Mouse (Mus musculus): ENCODE measurements around the gene Klrb1a.
"Not testable (repeated sequence)": the region's sequence is repeated elsewhere in the genome, so short reads cannot be mapped to it uniquely, and the experiment has no call there.

Klrb1a gene

DNA sequence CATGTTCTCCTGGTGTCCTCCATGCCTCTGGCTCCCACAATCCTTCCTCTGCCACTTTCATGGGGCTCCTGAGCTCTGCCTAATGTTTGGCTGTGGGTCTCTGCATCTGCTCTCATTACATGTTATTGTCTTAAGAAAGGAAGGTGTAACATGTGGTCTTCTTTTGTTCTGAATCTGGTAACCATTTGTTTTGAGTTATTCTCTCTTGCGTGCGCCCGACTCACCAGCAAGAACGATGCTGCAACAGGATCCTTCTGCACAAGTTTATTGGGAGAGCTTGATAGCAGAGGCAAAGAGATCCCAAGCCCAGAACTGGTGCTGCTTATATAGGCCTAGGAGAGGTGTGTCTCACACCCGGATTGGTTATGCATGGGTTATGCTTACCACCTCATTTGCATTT lies at the start of gene Klrb1a:
Klrb1a (minus strand) TSS at position 101 of the 400 bp plus-strand sequence.
- not testable (repeated sequence) for DNase-seq (ENCODE audit: low spot score)

GRCm38 (mm10) chr6:128669936-128670335 lies 46.6 kb upstream of the Klrb1a start:
- DNase-seq (ENCODE audit: low spot score): no peak

DNA sequence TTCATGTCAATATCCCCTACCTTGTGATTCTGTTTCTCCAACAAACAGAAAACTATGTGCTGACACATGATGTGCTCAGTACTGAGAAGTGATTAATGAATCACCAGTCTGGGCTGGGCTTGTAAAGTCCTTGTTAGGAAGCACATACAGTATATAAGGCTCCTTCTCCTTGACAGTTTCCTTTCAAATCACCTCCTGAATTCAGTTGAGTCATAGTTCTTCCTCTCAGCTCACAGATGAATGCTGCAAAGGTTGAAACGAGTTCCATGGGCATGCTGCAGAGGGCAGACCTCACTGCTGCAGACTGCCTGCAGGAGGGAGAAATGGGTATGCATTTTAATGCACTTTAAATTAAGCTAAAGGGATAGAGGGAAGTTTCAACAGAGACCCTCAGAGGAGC lies 38.9 kb upstream of the Klrb1a start, which contains the start of gene Clec2h:
Clec2h (plus strand) TSS at position 180 of the 400 bp plus-strand sequence.
- no peak for DNase-seq (ENCODE audit: low spot score)

DNA sequence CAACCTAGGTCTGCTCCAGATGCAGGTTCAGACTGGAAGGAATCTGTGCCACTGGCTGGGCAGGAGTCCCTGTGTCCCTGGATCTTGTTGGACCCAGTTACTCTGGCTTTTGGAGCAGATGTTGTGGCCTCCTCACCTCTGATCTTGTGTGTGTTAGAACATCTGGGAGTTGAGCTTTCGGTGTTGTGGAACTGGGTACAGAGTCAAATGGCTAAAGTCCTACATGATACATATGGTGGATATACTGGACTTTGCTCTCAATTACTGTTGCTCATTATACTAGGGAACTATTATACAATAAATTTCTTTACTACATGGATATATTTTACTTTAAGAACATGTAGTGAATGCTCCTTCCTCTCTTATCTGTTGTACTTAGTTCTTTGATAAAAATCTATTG lies 37.9 kb upstream of the Klrb1a start:
- DNase-seq (ENCODE audit: low spot score): no peak

GRCm38 (mm10) chr6:128652938-128653337 lies 29.6 kb upstream of the Klrb1a start:
- no peak for DNase-seq (ENCODE audit: low spot score)

DNA sequence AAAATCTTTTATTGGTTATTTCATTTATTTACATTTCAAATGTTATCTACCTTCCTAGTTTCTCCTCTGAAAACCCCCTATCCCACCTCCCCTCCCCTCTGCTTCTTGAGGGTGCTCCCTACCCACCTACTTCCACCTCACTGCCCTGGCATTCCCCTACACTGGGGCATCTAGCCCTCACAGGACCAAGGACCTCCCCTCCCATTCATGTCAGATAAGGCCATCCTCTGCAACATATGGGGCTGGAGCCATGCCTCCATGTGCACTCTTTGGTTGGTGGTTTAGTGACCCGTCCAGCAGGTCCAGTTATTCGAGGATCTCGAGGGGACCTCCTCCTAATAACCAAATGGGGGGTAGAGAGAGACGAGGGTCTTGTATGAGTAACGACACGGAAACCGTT lies 27.5 kb upstream of the Klrb1a start:
- not testable (repeated sequence) for DNase-seq (ENCODE audit: low spot score)

DNA sequence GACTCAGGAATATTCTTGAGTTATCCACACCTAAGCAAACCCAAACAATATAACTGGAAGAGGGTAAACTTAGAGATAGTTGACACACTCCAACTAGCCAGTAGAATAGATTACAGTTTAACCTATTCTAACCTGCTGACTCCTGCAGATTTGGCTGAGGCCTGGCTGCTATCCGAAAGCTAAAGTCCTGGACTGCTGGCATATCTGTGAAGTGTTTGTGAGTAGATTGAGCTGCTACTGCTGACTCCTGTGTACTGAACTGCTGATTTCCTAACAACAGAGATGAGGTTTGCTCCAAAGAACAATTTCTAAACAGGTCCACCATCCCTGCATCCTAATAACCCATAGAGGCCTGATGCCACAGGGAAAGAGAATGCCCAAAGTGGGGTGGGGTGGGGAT lies 26.9 kb upstream of the Klrb1a start:
- DNase-seq (ENCODE audit: low spot score): no peak

DNA sequence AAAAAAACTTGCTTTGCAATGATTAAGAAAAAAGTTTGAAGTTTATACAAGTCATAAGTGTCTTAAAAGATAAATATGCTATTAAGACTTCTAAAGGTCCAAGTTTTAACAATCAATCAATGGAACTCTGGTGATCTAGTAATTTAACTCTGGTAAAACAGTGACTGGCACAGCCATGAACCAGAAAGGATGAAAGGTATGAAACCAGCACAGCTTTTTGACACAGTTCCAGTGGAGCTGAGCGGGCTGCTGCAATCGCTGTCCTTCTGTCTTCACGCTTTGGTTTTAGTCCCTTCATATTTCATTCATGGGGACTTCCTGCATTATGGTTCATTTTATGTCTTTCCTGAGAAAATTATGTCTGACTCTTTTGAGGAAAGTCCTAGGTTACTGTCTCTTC lies 26.3 kb upstream of the Klrb1a start:
- DNase-seq (ENCODE audit: low spot score): no peak

DNA sequence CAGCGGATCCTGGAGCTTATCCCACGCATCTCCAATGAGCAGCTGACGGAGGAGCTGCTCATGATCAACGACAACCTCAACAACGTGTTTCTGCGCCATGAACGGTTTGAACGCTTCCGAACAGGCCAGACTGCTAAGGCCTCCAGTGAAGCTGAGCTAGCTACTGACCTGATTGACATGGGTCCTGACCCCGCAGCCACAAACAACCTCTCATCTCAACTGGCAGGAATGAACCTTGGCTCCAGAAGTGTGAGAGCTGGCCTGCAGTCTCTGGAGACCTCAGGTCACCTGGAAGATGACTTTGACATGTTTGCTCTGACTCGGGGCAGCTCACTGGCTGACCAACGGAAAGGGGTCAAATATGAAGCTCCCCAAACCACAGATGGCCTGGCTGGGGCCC lies 22.4 kb upstream of the Klrb1a start:
- not testable (repeated sequence) for DNase-seq (ENCODE audit: low spot score)

- not testable (repeated sequence) for DNase-seq (ENCODE audit: low spot score)
These were observed 21.4 kb upstream of the Klrb1a start for GRCm38 (mm10) chr6:128644694-128645093.

DNA sequence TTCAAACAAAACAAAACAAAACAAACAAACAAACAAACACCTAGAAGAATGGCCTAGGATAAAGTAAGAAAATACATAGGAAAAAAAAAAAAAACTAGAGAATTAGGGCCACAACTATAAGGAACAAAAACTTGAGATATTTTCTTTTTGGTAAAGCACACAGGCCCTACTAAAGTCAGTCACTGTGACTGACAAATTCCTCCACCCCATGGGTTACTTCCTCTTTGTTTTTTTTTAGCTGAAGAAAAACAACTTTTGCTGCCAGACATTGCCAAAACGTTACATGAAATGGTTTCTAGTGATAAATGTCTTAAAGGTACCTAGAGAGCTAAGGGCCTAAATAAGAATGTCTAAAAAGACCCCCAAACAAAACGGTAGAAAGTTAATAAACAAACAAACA lies 20.7 kb upstream of the Klrb1a start:
- DNase-seq (ENCODE audit: low spot score): no peak

GRCm38 (mm10) chr6:128641116-128641716 lies 17.9 kb upstream of the Klrb1a start:
- DNase-seq (ENCODE audit: low spot score): no peak

- no peak for DNase-seq (ENCODE audit: low spot score)
These were observed 17.3 kb upstream of the Klrb1a start for GRCm38 (mm10) chr6:128640673-128641072.

- not testable (repeated sequence) for DNase-seq (ENCODE audit: low spot score)
These were observed 7.9 kb upstream of the Klrb1a start for GRCm38 (mm10) chr6:128630912-128631905.

DNA sequence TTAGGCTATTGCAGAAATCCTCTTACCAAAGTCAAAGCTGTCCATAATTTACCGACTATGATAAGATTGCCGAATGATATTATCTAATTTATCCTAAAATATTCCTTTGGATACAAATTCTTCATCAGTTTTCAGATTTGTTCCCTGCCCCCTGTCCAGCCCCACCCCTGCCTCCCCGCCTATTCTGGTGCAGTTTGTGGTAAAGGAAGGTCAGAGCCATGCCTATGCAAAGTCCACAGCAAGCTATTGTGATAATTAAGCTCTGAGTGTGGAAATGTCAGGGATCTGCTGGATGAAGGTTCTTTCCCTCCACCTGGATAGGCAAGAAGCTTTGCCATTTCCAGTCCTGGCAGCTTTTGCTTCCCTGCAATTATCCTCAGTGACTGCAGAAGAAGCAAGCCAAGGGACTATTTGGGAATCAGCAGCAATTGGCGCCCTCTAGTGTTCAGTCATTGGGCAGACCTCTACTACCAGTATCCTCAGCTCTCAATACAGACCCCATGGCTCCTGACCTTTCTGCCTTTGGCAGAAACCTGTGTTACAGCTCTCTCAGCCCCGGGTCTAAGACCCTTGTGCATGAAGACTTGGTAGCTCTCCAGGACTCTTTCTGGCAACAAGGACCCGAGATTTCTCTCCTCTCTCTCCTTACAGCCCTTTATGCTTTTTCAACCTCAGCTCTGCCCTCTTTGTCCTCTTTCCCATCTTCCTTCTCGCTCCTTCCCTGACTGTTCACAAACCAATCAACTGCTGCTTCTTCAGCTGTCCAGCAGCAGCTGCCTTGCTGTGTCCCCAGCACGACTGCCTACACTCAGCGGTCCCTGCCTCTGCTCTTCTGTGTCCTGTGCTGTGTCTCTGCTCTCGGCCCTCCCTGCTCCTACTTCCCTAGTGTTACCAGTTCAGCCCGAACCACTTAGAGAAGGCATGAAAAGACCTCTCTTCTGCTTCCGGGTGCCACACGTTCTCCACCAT lies 6.7 kb upstream of the Klrb1a start:
- DNase-seq (ENCODE audit: low spot score): peak; percentile 46

DNA sequence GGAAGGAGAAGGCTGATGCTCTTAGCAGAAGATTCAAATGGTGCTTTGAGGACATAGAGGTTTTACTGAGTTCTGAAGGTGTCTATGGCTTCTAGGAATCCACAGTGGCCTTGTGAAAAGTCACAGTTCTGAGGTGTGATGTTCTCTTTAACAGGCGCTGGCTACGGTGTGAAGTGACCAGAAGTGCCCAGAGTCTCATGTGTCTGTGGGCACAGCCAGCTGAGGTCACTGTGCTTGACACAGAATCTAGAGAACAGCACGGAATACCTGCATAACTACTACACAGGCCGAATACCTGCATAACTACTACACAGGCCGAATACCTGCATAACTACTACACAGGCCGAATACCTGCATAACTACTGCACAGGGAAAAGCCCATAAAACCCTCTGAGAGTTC lies 1.9 kb upstream of the Klrb1a start:
- DNase-seq (ENCODE audit: low spot score): not testable (repeated sequence)

- no peak for DNase-seq (ENCODE audit: low spot score)
These were observed 1.1 kb upstream of the Klrb1a start for GRCm38 (mm10) chr6:128624425-128624824.

DNA sequence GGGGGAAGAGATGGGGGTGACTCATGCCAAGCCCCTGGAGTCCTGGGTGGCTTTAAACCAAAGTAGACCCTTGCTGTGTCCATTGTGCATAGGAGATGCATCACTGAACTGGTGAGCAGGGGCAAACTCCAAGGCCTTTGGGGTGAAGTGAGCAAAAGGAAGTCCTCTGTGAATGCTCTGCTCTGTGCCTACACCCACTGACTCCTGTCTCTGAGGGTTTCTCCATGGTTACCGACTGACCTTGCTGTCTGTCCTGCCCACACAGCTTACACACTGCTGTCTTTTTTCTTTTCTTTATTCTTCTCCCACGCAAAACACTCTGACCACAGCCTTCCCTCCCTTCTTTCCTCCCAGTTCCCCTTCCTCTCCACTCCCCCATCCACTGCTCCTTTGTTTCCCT lies 600 bp downstream of the Klrb1a start:
- DNase-seq (ENCODE audit: low spot score): peak; percentile 29

- no peak for DNase-seq (ENCODE audit: low spot score)
These were observed 17.0 kb downstream of the Klrb1a start for GRCm38 (mm10) chr6:128606350-128606749.

- DNase-seq (ENCODE audit: low spot score): no peak
These were observed 18.8 kb downstream of the Klrb1a start for GRCm38 (mm10) chr6:128604512-128604911.

- DNase-seq (ENCODE audit: low spot score): no peak
These were observed 20.7 kb downstream of the Klrb1a start for GRCm38 (mm10) chr6:128602463-128603201.
